Mouse (Mus musculus) Patski (cell line): ENCODE measurements around the gene Tbc1d9. TPM values are rescaled to one million over a fixed set of nuclear protein-coding genes. Genes with fewer than 3 reads are reported as not detected.

Experiments used
- ATAC-seq: fragments of 100-300 bp; one replicate; pipeline ENCODE4 v1.8.0; 2021
- CTCF ChIA-PET: fragments of 350-600 bp; sonication (Branson Sonifier 250); formaldehyde crosslinking; loops from one replicate; lab custom pipeline; 2022; ENCODE audit warnings: inconsistent platforms; lab: Charles Lee
- POLR2A ChIA-PET: fragments of 350-600 bp; sonication (Branson Sonifier 250); formaldehyde crosslinking; loops from one replicate; lab custom pipeline; 2022; ENCODE audit warnings: antibody characterized with exemption, inconsistent platforms; lab: Charles Lee
- DNase-seq: peaks from one replicate; pipeline ENCODE4 v3.0.0-alpha.2; 2011; ENCODE audit warnings: low read depth, low spot score
- H3K27me3 ChIP-seq: fragments of 371-371 bp; one replicate; pipeline ENCODE4 v1.5.1; 2021
- CTCF ChIP-seq: fragments of 100-300 bp; IDR thresholded peaks from one replicate; pipeline ENCODE4 v1.5.1; 2021
- in situ Hi-C: fragments of 300-500 bp; cut with MboI; formaldehyde crosslinking; loops from 3 replicates; pipeline ENCODE4 v1.11.1; 2018; ENCODE audit warnings: low pct_unique_long_range_greater_than_20kb, mixed read lengths
- polyA plus RNA-seq: library from polyadenylated mRNA; unstranded; gene quantifications from one replicate; pipeline ENCODE4 v1.2.3, GENCODE M21; 2021

The Tbc1d9 gene
- polyA plus RNA-seq, 1 experiment from 2014 or later = 26.7 TPM

DNA sequence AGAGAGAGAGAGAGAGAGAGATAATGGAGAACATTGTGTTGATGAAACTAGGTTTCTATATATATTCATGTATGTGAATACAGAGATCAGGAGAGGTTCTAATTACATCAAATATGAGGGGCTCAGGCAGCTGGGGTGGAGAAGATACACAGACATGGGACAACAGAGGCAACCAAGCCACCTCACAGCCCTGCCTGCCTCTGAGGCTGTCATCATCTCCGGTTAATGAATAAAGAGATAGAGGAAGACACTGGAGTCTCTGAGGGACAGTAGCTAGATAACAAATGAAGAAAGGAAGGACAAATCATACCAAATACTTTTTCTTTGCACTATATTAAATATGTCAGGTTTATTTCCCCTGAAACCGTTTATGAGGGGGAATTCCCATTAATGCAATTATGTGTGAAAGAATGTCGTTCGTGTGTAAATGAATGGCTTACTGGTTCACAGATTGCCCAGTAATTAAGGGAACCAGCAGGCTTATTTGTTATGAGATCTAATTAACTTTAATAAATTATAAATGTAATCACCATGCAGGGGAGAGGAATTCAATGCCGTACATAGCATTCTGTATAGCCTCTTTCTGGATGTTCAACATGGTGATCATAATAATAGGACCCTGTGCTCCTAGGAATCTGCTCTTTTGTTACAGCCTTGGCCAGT is 59.7 kb downstream of the Tbc1d9 start:
- ChIA-PET CTCF (interaction anchor here (1.1 kb wide), 1 partner anchor 9 kb away, joined by 3 read pairs; no protein-coding TSS in a partner anchor), POLR2A (no interaction called here)
- in situ Hi-C loops = no loop called here
- H3K27me3 ChIP-seq = no peaks in the 10 kb centered on the region
- DNase-seq = no peak
- no peak for TF ChIP-seq CTCF
- no peak for ATAC-seq

- DNase-seq (no peak), ATAC-seq (no peak)
- ChIA-PET POLR2A (no interaction called here), CTCF (interaction anchor here (1.2 kb wide), 1 partner anchor 15 kb away, joined by 3 read pairs; no protein-coding TSS in a partner anchor)
- in situ Hi-C loops = no loop called here
- no peak for TF ChIP-seq CTCF
- H3K27me3 ChIP-seq = no peaks in the 10 kb centered on the region
Measured at GRCm38 (mm10) chr8:83225598-83225997, 60.4 kb downstream of the Tbc1d9 start.

GRCm38 (mm10) chr8:83227336-83227735 is 62.2 kb downstream of the Tbc1d9 start:
- DNase-seq (no peak), ATAC-seq (no peak)
- in situ Hi-C loops = no loop called here
- H3K27me3 ChIP-seq = no peaks in the 10 kb centered on the region
- ChIA-PET CTCF (no interaction called here), POLR2A (no interaction called here)
- TF ChIP-seq CTCF = no peak

GRCm38 (mm10) chr8:83233099-83233498 is 67.9 kb downstream of the Tbc1d9 start:
- TF ChIP-seq CTCF = no peak
- in situ Hi-C loops = no loop called here
- ChIA-PET POLR2A (no interaction called here), CTCF (interaction anchor here (0.9 kb wide), 1 partner anchor 63 kb away, joined by 3 read pairs; no protein-coding TSS in a partner anchor)
- ATAC-seq = no peak
- no peaks in the 10 kb centered on the region for H3K27me3 ChIP-seq
- DNase-seq = no peak

DNA sequence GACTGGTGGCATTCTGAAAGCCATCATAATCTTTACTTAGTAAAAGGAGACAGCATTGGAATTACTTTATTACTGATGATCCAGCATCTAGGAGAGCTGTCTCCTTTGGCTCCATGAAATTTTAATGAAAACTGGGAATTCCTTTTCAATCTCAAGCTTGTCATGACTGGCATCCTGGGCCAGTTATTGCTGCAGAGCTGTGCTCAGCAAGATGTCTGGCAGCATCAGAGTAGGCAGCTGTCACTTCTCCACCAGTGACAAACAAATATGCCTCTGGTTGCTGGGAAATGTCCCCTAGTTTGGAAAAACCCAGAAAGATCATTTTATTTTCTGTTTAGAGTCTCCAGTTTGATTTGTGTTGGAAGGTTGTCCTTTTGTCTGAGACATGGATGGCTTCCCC is 74.2 kb downstream of the Tbc1d9 start:
- TF ChIP-seq CTCF = no peak
- DNase-seq (no peak), ATAC-seq (no peak)
- in situ Hi-C loops = no loop called here
- ChIA-PET CTCF (interaction anchor here (1.1 kb wide), 1 partner anchor 16 kb away, joined by 3 read pairs; no protein-coding TSS in a partner anchor), POLR2A (no interaction called here)
- no peaks in the 10 kb centered on the region for H3K27me3 ChIP-seq

DNA sequence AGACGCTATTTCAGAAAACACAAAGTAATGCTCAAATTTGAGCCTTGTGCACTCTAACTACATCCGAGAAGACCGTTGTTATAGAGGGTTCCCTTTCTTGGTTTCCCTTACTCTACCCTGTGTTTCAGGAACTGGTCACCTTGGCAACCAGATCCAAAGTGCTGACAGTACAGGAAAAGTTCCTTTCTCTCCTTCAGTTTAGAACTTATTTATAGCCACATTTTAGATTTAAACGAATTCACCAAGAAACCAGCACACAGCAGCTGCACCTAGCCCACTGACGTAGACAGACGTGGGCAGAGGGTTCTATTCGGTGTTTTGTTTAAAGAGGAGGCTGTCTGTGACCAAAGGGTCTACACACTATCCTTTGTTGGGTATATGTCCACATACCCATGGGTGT is 79.0 kb downstream of the Tbc1d9 start:
- POLR2A ChIA-PET = no interaction called here
- TF ChIP-seq CTCF = no peak
- H3K27me3 ChIP-seq = no peaks in the 10 kb centered on the region
- CTCF ChIA-PET = no interaction called here
- DNase-seq = no peak
- ATAC-seq = no peak
- in situ Hi-C loops = loop anchor here (10.0 kb wide), 1 partner anchor 139 kb away; no protein-coding TSS in a partner anchor

GRCm38 (mm10) chr8:83250858-83251257 is 85.7 kb downstream of the Tbc1d9 start:
- CTCF ChIA-PET = interaction anchor here (1.7 to 1.8 kb wide), 2 partner anchors 9 to 16 kb away, joined by 4 to 10 read pairs; no protein-coding TSS in a partner anchor
- in situ Hi-C loops = no loop called here
- TF ChIP-seq CTCF = no peak
- ATAC-seq (no peak), DNase-seq (no peak)
- H3K27me3 ChIP-seq = no peaks in the 10 kb centered on the region
- POLR2A ChIA-PET = interaction anchor here (0.6 kb wide), 1 partner anchor 397 kb away, joined by 3 read pairs; no protein-coding TSS in a partner anchor

DNA sequence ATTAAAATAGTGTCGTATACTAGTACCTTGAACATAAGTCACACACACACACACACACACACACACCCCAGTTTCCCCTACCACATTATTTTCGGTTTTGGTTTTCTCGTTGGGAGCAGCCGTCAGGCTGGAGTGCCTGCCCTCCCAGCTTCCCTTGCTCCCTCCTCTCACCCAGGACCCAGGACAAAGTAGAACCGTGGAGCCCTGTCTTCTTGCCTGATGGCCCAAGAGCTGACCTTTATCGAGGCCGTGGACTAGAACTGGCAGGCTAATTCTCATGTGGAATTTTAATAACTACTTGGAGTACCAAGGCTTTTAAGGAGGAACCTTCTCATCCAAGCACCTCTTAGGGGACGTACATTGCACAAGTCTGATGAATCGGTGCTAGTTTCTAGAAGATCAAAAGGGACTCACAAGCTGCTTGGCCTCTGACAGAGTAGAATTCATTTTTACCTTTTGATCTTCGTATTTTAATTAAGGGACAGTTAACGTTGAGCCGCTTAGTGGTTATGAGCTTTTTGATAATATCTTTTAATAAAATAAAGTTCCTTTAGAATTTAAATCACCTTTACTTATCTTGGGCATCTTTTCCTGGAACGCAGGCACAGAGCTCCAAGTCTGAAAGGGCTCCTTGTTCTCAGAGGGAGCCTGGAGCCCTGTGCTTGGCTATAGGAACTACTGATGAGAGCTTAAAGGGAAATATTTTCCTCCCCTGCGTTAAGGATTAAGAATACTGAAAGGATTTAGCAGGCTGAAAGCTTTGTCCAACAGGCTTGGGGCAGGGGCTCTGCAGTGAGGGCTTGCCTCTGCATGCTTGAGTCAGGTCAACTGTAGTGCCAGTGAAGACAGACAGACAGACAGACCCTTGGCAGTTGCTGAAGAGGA is 86.5 kb downstream of the Tbc1d9 start:
- CTCF ChIA-PET = interaction anchor here (1.8 kb wide), 1 partner anchor 9 kb away, joined by 10 read pairs; no protein-coding TSS in a partner anchor
- ATAC-seq = no peak
- POLR2A ChIA-PET = interaction anchor here (0.6 kb wide), 1 partner anchor 398 kb away, joined by 3 read pairs; no protein-coding TSS in a partner anchor
- no peak for TF ChIP-seq CTCF
- H3K27me3 ChIP-seq = no peaks in the 10 kb centered on the region
- no peak for DNase-seq
- in situ Hi-C loops = no loop called here

DNA sequence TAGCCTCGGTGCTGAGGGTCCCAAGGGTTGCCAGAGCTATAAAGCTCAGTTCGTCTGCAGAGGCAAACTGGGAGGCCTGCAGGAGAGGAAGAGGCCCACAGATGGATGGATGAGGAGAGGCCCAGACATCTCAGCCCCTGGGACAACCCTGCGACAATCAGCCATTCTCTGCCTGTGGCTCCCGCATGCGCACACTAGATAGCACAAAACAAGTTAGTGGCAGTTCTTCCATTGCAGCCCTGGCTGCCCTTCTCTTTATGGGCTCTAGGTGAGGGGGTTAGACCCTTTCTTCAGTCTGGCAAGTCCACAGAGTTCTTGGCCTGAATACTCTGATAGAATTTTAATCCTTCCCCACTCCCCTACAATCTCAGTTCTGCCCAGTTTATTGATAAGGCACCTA is 87.6 kb downstream of the Tbc1d9 start:
- CTCF ChIA-PET = no interaction called here
- POLR2A ChIA-PET = no interaction called here
- no peaks in the 10 kb centered on the region for H3K27me3 ChIP-seq
- ATAC-seq (no peak), DNase-seq (no peak)
- TF ChIP-seq CTCF = no peak
- in situ Hi-C loops = no loop called here

DNA sequence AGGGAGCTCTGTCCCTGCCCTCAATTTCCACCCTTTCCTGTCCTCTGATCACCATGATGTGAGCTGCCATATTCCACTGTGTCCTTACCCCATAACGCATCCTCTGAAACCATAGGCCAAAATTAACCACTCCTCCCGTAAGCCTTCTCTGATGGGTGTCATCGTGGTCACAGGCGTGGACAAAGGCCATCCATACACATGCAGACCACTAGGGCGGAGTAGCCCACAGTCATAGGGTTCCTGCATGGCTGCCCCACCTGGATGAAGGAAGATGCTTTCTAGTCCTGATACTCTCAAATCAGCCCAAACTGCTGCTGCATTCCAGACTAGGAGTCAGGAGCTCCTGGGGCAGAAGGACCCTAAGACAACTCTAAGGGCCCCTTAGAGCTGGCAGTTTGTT is 92.5 kb downstream of the Tbc1d9 start:
- DNase-seq (no peak), ATAC-seq (no peak)
- ChIA-PET POLR2A (interaction anchor here (1.4 kb wide), 1 partner anchor 8 kb away, joined by 3 read pairs; no protein-coding TSS in a partner anchor), CTCF (interaction anchor here (0.7 to 1.3 kb wide), 2 partner anchors 85 to 193 kb away, joined by 3 read pairs; no protein-coding TSS in a partner anchor)
- in situ Hi-C loops = loop anchor here (5.0 kb wide), 1 partner anchor 85 kb away; no protein-coding TSS in a partner anchor
- H3K27me3 ChIP-seq = no peaks in the 10 kb centered on the region
- TF ChIP-seq CTCF = no peak
